Mouse (Mus musculus): ENCODE data around the gene Pdzd2. TPM values are rescaled to one million over a fixed set of nuclear protein-coding genes. Genes with fewer than 3 reads are reported as not detected.

The Pdzd2 gene
- polyA plus RNA-seq, 1 experiment from 2014 or later = 7.3 TPM

DNA sequence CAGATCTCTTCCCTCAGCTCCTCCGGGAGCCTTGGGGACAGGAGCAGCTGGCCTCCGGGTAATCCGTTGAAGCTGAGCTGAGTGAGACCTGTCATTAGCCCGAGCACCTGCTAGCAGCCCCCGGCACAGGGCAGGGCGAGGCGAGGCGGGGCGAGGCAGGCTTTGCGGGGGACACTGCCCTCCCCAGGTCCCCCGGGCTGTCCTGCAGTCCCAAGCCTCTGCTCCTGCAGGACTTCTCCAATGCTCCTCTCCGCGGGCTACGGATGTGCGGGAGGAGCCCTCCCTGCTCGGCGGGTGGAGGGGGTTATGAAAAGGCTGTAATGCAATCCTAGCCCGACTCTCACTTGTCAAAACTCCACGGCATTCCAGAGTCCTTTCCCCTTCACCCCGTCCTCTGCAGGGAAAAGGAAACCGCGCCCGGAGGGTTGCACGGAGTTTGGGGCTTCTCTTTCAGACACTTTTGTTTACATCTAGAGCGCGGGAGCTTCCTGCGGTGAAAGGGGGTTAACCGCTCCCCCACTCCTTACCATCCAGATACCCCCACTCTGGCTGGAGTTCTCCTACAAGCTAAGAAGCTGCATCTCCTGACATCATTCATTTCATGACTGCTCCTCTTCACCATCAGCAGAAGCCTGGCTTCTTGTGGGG is 190.3 kb downstream of the Pdzd2 start:
- peak overlapping the region; percentile 65 for H3K27ac ChIP-seq
- under 1% methylated on average over 28 of the region's 28 CpGs for WGBS
- no peaks in the 10 kb centered on the region for H3K9me3 ChIP-seq
- no peaks in the 10 kb centered on the region for H3K36me3 ChIP-seq
- H3K27me3 ChIP-seq (ENCODE audit: insufficient read depth, poor library complexity, severe bottlenecking) = no peaks in the 10 kb centered on the region
- no peak for DNase-seq (ENCODE audit: low spot score)
- peak overlapping the region; percentile 62 for H3K4me3 ChIP-seq
- peaks cover 48% of the 10 kb centered on the region for H3K4me1 ChIP-seq

DNA sequence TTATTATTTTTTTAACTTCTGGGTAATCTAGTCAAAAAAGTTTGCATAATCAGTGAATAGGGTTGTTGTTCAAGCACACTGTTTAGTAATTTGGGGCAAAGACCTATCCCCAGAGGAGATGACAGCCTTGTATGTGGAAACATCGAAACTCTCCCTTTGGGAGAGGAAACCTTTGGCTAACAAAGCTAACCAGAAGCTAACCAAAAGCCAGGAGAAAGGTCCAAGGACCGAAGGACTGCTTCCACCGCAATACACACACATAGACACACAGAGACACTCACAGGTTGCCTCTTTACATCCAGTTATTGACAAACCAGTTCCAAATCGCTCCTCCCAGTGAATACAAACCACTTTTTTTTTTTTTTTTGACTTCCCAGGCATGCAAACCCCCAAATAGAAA is 191.0 kb downstream of the Pdzd2 start:
- Histone ChIP-seq H3K27me3 (ENCODE audit: insufficient read depth, poor library complexity, severe bottlenecking) (no peaks in the 10 kb centered on the region), H3K9me3 (no peaks in the 10 kb centered on the region), H3K4me3 (peak overlapping the region; percentile 62), H3K4me1 (peaks cover 50% of the 10 kb centered on the region), H3K27ac (no peak overlapping the region), H3K36me3 (no peaks in the 10 kb centered on the region)
- DNase-seq (ENCODE audit: low spot score) = no peak
- 38% methylated on average over 4 of the region's 4 CpGs for WGBS

GRCm38 (mm10) chr15:12547640-12548405 is 191.9 kb downstream of the Pdzd2 start:
- 70% methylated on average over 5 of the region's 5 CpGs for WGBS
- DNase-seq (ENCODE audit: low spot score) = no peak
- H3K9me3 ChIP-seq = no peaks in the 10 kb centered on the region
- no peak overlapping the region for H3K4me3 ChIP-seq
- no peak overlapping the region for H3K27ac ChIP-seq
- H3K36me3 ChIP-seq = no peaks in the 10 kb centered on the region
- peaks cover 48% of the 10 kb centered on the region for H3K4me1 ChIP-seq
- no peaks in the 10 kb centered on the region for H3K27me3 ChIP-seq (ENCODE audit: insufficient read depth, poor library complexity, severe bottlenecking)

DNA sequence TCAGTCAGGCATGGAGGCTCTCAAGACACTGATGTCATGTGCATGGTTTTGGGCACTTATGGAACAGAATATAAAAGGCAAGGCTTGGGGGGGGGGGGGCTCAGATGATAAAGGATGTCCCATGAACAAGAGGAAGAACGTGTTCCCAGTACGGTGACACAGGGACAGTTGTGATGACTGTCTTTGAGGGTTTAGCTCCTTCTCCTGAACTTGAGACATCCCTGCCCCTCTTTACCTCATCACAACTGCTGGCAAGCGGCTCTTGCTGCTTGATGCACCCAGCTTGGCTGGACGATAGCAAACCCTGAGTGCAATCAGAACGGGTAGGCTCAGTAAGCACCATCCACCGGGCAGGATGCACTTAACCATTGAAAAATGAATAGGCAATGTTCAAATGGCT is 192.9 kb downstream of the Pdzd2 start:
- Histone ChIP-seq H3K4me1 (peaks cover 48% of the 10 kb centered on the region), H3K27me3 (ENCODE audit: insufficient read depth, poor library complexity, severe bottlenecking) (no peaks in the 10 kb centered on the region), H3K9me3 (no peaks in the 10 kb centered on the region), H3K4me3 (no peak overlapping the region), H3K36me3 (no peaks in the 10 kb centered on the region), H3K27ac (no peak overlapping the region)
- no peak for DNase-seq (ENCODE audit: low spot score)
- WGBS = 75% methylated on average over 6 of the region's 6 CpGs

- DNase-seq (ENCODE audit: low spot score) = no peak
- H3K4me3 ChIP-seq = no peak overlapping the region
- H3K36me3 ChIP-seq = no peaks in the 10 kb centered on the region
- WGBS = 65% methylated on average over 6 of the region's 6 CpGs
- H3K27ac ChIP-seq = no peak overlapping the region
- no peaks in the 10 kb centered on the region for H3K9me3 ChIP-seq
- peaks cover 47% of the 10 kb centered on the region for H3K4me1 ChIP-seq
- H3K27me3 ChIP-seq (ENCODE audit: insufficient read depth, poor library complexity, severe bottlenecking) = no peaks in the 10 kb centered on the region
Measured at GRCm38 (mm10) chr15:12545671-12546070, 194.1 kb downstream of the Pdzd2 start.

- Histone ChIP-seq H3K27me3 (ENCODE audit: insufficient read depth, poor library complexity, severe bottlenecking) (no peaks in the 10 kb centered on the region), H3K36me3 (no peaks in the 10 kb centered on the region), H3K9me3 (no peaks in the 10 kb centered on the region), H3K27ac (no peak overlapping the region), H3K4me3 (no peak overlapping the region), H3K4me1 (peaks cover 43% of the 10 kb centered on the region)
- 68% methylated on average over 3 of the region's 3 CpGs for WGBS
- no peak for DNase-seq (ENCODE audit: low spot score)
Measured at GRCm38 (mm10) chr15:12545220-12545619, 194.5 kb downstream of the Pdzd2 start.

DNA sequence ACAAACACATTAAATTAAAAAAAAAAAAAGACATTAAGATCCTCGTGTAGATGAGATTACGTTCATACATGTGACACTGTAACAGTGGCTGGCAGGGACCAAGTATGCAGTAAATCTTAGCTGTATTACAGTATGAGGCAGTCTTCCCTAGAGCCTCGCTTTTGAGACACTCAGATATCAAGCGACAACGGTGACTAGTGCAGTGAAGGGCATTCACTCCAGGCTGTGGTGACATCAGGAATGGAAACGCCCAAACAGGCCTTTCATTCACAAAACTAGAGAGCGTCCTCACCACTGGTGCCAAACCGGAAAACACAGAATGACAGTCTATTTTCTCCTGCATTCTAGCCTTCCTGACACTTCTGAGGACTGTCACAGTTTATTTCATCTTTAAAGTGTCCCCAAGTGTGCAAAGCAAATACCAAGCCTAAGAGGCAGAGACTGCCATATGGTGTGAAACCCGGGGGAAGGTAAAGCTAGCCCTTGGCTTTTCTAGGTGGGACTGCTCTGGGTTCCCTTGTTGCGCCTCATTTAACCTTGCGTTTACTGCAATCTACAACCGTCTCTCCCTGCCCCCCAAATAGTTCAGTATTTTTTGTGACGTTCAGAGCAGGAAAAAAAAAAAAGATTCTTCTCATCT is 195.9 kb downstream of the Pdzd2 start:
- Histone ChIP-seq H3K27me3 (ENCODE audit: insufficient read depth, poor library complexity, severe bottlenecking) (no peaks in the 10 kb centered on the region), H3K27ac (no peak overlapping the region), H3K9me3 (no peaks in the 10 kb centered on the region), H3K4me3 (no peak overlapping the region), H3K36me3 (no peaks in the 10 kb centered on the region), H3K4me1 (peaks cover 30% of the 10 kb centered on the region)
- DNase-seq (ENCODE audit: low spot score) = no peak
- WGBS = 61% methylated on average over 13 of the region's 13 CpGs

GRCm38 (mm10) chr15:12542316-12542715 is 197.4 kb downstream of the Pdzd2 start:
- Histone ChIP-seq H3K9me3 (no peaks in the 10 kb centered on the region), H3K36me3 (no peaks in the 10 kb centered on the region), H3K4me1 (peaks cover 28% of the 10 kb centered on the region), H3K27me3 (ENCODE audit: insufficient read depth, poor library complexity, severe bottlenecking) (no peaks in the 10 kb centered on the region), H3K27ac (no peak overlapping the region), H3K4me3 (no peak overlapping the region)
- 90% methylated on average over 6 of the region's 6 CpGs for WGBS
- no peak for DNase-seq (ENCODE audit: low spot score)

DNA sequence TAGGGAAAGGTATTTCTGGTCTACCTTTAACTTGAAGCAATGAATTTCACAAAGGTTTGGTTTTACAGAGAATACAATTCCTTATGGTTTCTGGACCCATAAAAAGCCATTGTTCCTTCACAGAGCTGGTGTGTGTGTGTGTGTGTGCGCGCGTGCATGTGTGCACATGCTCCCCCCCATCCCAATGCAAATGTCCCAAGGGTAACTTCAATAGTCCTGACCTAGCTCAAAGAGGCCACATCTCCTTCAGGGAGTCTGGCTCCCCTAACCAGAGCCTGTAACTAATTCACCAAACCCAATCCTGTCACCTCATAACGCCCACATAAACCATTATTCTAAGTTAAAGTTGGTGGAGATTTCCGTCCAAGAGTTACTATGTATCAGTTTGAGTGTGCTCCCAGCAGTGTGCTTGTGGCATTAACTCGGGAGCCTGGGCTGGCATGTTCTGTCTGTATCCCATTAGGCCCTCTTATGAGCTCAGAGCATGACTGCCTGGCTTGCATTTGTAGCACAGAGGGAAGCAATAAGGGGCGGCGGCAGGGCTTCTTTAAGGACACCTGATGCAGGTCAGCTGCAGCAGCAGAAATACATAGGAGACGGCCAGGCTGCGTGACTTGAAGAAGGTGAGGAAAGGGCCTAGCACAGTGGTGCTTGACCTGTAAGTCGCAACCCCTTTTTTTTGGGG is 200.0 kb downstream of the Pdzd2 start:
- H3K27ac ChIP-seq = no peak overlapping the region
- H3K27me3 ChIP-seq (ENCODE audit: insufficient read depth, poor library complexity, severe bottlenecking) = no peaks in the 10 kb centered on the region
- H3K9me3 ChIP-seq = no peaks in the 10 kb centered on the region
- WGBS = 91% methylated on average over 11 of the region's 11 CpGs
- no peak overlapping the region for H3K4me3 ChIP-seq
- H3K36me3 ChIP-seq = no peaks in the 10 kb centered on the region
- no peak for DNase-seq (ENCODE audit: low spot score)
- H3K4me1 ChIP-seq = peaks cover 13% of the 10 kb centered on the region; the same call in 1 of the 2 replicates

DNA sequence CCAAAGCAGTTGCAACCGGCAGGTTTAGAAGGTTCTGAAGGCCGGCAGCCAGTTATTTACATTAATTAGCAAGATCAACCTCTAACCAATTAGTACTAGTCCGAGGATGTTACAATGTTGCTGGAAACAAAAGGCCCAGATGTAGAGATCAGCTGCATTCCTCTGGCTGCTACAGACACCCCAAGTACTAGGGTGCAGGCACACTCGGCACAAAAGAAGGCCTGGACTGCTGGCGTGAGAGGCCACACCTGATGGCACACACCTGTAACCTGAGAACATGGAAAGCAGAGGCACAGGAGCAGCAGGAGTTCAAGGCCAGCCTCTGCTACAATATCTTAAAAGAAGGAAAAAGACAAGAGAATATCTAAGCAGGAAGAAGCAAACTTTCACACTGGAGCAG is 206.5 kb downstream of the Pdzd2 start:
- WGBS = 80% methylated on average over 5 of the region's 5 CpGs
- H3K27me3 ChIP-seq (ENCODE audit: insufficient read depth, poor library complexity, severe bottlenecking) = no peaks in the 10 kb centered on the region
- no peak overlapping the region for H3K27ac ChIP-seq
- H3K36me3 ChIP-seq = peaks cover 5% of the 10 kb centered on the region; the same call in 1 of the 2 replicates
- no peak overlapping the region for H3K4me3 ChIP-seq
- no peak for DNase-seq (ENCODE audit: low spot score)
- no peaks in the 10 kb centered on the region; the same call in 1 of the 2 replicates for H3K4me1 ChIP-seq
- peaks cover 5% of the 10 kb centered on the region; the same call in 1 of the 2 replicates for H3K9me3 ChIP-seq

- H3K27me3 ChIP-seq (ENCODE audit: insufficient read depth, poor library complexity, severe bottlenecking) = no peaks in the 10 kb centered on the region
- peaks cover 5% of the 10 kb centered on the region; the same call in 1 of the 2 replicates for H3K9me3 ChIP-seq
- no peaks in the 10 kb centered on the region; the same call in 1 of the 2 replicates for H3K4me1 ChIP-seq
- H3K36me3 ChIP-seq = peaks cover 5% of the 10 kb centered on the region; the same call in 1 of the 2 replicates
- H3K4me3 ChIP-seq = no peak overlapping the region
- DNase-seq (ENCODE audit: low spot score) = no peak
- H3K27ac ChIP-seq = no peak overlapping the region
- WGBS = 87% methylated on average over 4 of the region's 4 CpGs
Measured at GRCm38 (mm10) chr15:12532568-12532967, 207.2 kb downstream of the Pdzd2 start.

- Histone ChIP-seq H3K27ac (no peak overlapping the region), H3K4me3 (no peak overlapping the region)
- no peak for DNase-seq (ENCODE audit: low spot score)
Measured at GRCm38 (mm10) chr15:12522810-12523209, 216.9 kb downstream of the Pdzd2 start.

More at GRCm38 (mm10) chr15:12522810-12523209, 216.9 kb downstream of the Pdzd2 start:
- 75% methylated on average over 7 of the region's 7 CpGs for WGBS
- peaks cover 2% of the 10 kb centered on the region; the same call in 1 of the 2 replicates for H3K36me3 ChIP-seq
- peaks cover 19% of the 10 kb centered on the region for H3K4me1 ChIP-seq
- no peaks in the 10 kb centered on the region for H3K27me3 ChIP-seq (ENCODE audit: insufficient read depth, poor library complexity, severe bottlenecking)
- no peaks in the 10 kb centered on the region for H3K9me3 ChIP-seq

Measured in heart, embryonic 10.5 days (tissue).